Mouse (Mus musculus) heart, embryonic 15.5 days (tissue): ENCODE results near the gene Mamdc4. TPM values are rescaled to one million over a fixed set of nuclear protein-coding genes. Genes with fewer than 3 reads are reported as not detected.
A peak's percentile ranks its signal among the peaks of the same experiment; 100 is the strongest.

ENCODE experiments used
- ATAC-seq: fragments of 200-750 bp; cut with Nextera tagmentation; replicated peaks from 2 replicates; pipeline ENCODE4 v1.8.0; 2017; ENCODE audit warnings: low read depth, moderate TSS enrichment; ENCODE audit not compliant: insufficient number of reproducible peaks, insufficient read depth, low FRiP score
- H3K27ac ChIP-seq: fragments of 300-500 bp; sonication (generic); 2 replicates; pipeline ENCODE4 v1.5.1; 2015; ENCODE audit warnings: mild to moderate bottlenecking, inconsistent platforms
- H3K27me3 ChIP-seq: fragments of 300-500 bp; sonication (generic); 2 replicates; pipeline ENCODE4 v1.6.1; 2015; ENCODE audit warnings: inconsistent platforms
- H3K36me3 ChIP-seq: fragments of 300-500 bp; sonication (generic); 2 replicates; pipeline ENCODE4 v1.6.1; 2015; ENCODE audit warnings: mild to moderate bottlenecking, inconsistent platforms
- H3K4me1 ChIP-seq: fragments of 300-500 bp; sonication (generic); replicated peaks from 2 replicates; pipeline ENCODE4 v1.6.1; 2015; ENCODE audit warnings: inconsistent platforms
- H3K4me2 ChIP-seq: fragments of 300-500 bp; sonication (generic); 2 replicates; pipeline ENCODE4 v1.6.1; 2015; ENCODE audit warnings: inconsistent platforms, mild to moderate bottlenecking, moderate library complexity
- H3K4me3 ChIP-seq: fragments of 300-500 bp; sonication (generic); 2 replicates; pipeline ENCODE4 v1.5.1; 2015; ENCODE audit warnings: mild to moderate bottlenecking, inconsistent platforms
- H3K9ac ChIP-seq: fragments of 300-500 bp; sonication (generic); 2 replicates; pipeline ENCODE4 v1.6.1; 2015; ENCODE audit warnings: mild to moderate bottlenecking, inconsistent platforms
- H3K9me3 ChIP-seq: fragments of 300-500 bp; sonication (generic); replicated peaks from 2 replicates; pipeline ENCODE4 v1.6.1; 2016; ENCODE audit warnings: inconsistent platforms
- WGBS: fragments of 180-500 bp; shearing (Covaris S2); methylation state at CpG from one replicate; pipeline ENCODE4 v1.1.7; 2015; ENCODE audit warnings: mixed read lengths; 5-methylcytosine and 5-hydroxymethylcytosine counted together
- polyA plus RNA-seq: library from polyadenylated mRNA; unstranded; fragments of >200 nt; fragmentation: Nextera tagmentation; extraction: Ambion mirVana; gene quantifications from 2 replicates; pipeline ENCODE4 v1.2.1, GENCODE M21; 2015

The Mamdc4 gene
- polyA plus RNA-seq, 1 experiment from 2014 or later: 3.4 TPM

DNA sequence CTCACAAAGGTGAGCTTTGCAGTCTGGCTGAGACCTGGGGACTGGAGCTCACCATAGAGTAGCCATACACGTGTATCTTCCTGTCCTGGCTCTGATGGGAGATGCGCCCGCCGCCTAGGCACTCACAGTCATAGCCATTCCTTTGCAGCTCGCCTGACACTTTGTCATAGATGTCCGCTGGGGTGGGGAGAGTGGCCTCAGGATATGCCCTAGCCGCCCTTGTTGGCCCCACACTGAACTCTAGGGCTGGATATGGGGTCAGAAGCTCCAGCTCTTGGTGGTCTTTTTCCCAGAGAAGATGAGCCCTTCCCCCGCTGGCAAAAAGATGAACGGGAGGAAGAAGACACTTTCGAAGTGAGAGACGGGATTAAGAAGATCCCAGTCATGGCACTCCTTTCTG is 509 bp downstream of the Mamdc4 start:
- Histone ChIP-seq H3K4me2 (peak overlapping the region; percentile 90), H3K9me3 (no peaks in the 10 kb centered on the region), H3K9ac (peak overlapping the region; percentile 72), H3K27ac (peak overlapping the region; percentile 90), H3K27me3 (peaks cover 32% of the 10 kb centered on the region), H3K36me3 (peaks cover 7% of the 10 kb centered on the region; the same call in 1 of the 2 replicates), H3K4me3 (peak overlapping the region; percentile 75), H3K4me1 (peaks cover 52% of the 10 kb centered on the region)
- ATAC-seq: no peak
- WGBS: 11% methylated on average over 11 of the region's 11 CpGs

DNA sequence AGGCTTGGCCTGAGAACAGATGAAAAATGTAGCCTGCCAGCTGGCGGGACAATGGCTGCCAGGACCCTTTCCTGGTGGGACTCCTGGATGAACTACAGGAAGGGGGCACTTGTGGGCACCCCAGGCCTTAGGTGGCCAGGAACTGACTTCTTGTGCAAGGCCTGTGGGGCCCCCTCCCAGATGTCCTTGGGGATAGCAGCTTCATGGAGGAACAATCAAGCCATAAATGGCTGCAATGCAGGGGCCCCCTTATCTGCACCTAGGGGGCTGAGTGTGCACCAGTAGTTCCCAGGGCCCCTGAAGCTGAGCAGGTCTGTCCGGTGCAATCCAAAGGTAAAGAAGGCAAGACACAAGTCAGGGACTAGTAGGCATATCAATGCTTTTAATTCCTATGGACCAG is 1.6 kb downstream of the Mamdc4 start:
- Histone ChIP-seq H3K9ac (no peak overlapping the region), H3K4me3 (no peak overlapping the region; the same call in 1 of the 2 replicates), H3K4me1 (peaks cover 41% of the 10 kb centered on the region), H3K36me3 (peaks cover 10% of the 10 kb centered on the region; the same call in 1 of the 2 replicates), H3K27me3 (peaks cover 21% of the 10 kb centered on the region), H3K27ac (no peak overlapping the region), H3K9me3 (no peaks in the 10 kb centered on the region), H3K4me2 (peak overlapping the region; percentile 90; the same call in 1 of the 2 replicates)
- WGBS: 80% methylated on average over 2 of the region's 2 CpGs
- ATAC-seq: no peak

DNA sequence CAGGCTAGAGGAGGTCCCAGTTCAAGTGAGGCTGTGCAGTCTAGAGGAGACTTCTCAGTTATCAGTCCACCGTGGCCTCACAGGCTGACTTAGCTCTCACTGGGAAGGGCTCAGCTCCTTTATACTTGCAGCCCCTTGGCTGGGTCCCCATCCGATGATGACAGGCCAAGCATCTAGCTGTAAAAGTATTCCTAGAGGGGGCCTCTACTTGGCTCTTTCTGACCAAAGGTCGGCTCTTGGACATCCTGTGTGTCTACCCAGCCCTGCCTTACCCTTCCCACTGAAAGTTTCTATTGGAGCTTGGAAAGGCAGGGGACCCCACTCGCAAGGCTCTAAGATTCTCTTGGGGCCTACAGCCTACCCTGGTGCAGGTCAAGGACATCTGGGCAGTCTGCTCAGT is 3.4 kb downstream of the Mamdc4 start:
- no peak overlapping the region for H3K27ac ChIP-seq
- no peak overlapping the region for H3K9ac ChIP-seq
- peaks cover 29% of the 10 kb centered on the region for H3K4me1 ChIP-seq
- ATAC-seq: no peak
- no peak overlapping the region for H3K4me3 ChIP-seq
- peaks cover 3% of the 10 kb centered on the region for H3K27me3 ChIP-seq
- no peaks in the 10 kb centered on the region for H3K9me3 ChIP-seq
- H3K4me2 ChIP-seq: no peak overlapping the region
- H3K36me3 ChIP-seq: peaks cover 10% of the 10 kb centered on the region; the same call in 1 of the 2 replicates
- 86% methylated on average over 4 of the region's 4 CpGs for WGBS

DNA sequence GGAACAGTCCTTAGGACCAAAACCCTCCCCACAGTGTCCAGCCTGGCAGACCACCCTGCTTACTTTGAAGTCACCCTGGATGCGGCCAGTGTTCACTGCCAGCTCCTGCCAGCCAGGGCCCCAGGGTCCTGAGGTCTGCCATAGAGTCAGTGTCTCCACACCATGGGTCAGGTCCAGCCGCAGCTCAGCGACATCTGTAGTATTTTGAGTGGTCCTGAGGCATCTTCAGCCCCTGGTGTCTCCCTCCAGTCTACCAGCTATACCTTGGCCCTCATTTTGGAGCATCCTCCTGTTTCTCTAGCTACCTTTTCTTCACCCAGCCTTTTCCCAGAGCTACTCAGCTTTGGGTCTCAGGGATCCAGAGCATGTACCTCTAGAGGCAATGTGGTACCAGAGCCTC is 5.3 kb downstream of the Mamdc4 start:
- peaks cover 19% of the 10 kb centered on the region for H3K4me1 ChIP-seq
- no peak overlapping the region for H3K9ac ChIP-seq
- no peak overlapping the region for H3K4me3 ChIP-seq
- no peaks in the 10 kb centered on the region for H3K27me3 ChIP-seq
- no peak overlapping the region for H3K4me2 ChIP-seq
- no peak for ATAC-seq
- no peak overlapping the region for H3K27ac ChIP-seq
- H3K36me3 ChIP-seq: peaks cover 21% of the 10 kb centered on the region
- WGBS: 91% methylated on average over 3 of the region's 3 CpGs
- no peaks in the 10 kb centered on the region for H3K9me3 ChIP-seq

DNA sequence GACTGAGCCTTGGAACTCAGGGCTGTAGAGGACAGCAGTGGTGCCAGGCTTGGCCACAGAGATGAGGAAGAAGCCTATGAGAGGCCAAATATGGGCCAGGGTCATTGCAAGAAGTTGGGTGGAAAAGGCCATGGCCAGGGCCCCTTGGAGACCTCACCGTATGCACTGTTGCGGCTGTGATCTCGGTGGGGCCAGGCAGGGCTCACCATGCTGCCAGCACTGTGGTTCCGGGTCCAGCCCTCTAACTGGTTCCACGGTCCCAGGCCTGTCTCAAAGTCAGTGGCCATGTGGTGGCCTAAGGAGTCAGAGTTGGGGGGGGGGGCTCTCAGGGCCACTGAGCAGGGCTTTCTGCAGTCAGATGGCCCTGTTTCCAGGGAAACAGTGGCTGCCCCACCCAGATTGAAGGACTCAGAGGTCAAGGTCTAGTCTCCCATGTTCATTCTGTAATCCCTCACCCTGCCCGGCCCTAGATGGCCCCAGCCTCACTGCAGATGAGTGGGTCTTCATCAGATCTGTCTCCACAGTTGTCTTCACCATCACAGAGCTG is 6.1 kb downstream of the Mamdc4 start:
- Histone ChIP-seq H3K4me3 (no peak overlapping the region), H3K9me3 (no peaks in the 10 kb centered on the region), H3K9ac (no peak overlapping the region), H3K36me3 (peaks cover 28% of the 10 kb centered on the region), H3K4me2 (no peak overlapping the region), H3K4me1 (peaks cover 12% of the 10 kb centered on the region), H3K27ac (no peak overlapping the region), H3K27me3 (no peaks in the 10 kb centered on the region)
- ATAC-seq: no peak
- 90% methylated on average over 6 of the region's 6 CpGs for WGBS

DNA sequence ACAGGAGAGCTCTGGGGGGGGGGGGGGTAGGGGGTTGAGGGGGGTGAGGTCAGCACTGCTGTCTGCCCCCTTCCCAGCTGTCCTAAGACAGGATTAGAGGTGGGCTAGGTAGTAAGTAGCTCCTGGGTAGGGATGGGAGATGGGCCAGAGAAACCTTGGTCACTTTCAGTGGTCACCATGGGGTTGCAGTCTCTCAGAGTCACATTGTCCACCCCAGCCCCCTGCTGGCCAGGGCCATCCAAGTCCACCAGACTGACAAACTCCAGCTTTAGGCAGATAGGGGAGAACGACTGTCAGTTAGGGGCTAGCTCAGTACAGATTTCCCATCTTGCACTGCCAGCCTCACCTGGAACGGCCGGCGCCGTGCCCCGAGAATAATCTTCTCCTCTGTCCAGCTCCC is 8.1 kb downstream of the Mamdc4 start:
- peaks cover 47% of the 10 kb centered on the region for H3K36me3 ChIP-seq

DNA sequence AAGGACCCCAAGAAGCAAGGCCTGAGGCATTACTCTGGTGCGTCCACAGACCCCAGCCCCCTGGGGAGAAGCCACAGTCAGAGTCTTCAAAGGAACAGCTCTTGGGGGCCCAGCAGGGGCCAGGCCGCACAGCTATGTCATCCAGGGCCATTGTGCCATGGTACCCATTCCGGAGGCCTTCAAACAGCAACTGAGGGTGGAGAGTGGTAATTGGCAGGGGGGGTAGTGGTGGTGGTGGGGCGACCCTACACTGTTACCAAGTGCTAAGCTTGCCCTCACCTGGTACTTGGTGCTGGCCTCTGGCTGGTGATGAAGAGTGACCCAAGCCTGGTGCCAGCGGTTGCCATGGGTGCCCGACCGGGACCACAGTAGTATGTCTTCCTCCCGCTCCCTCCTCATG is 8.9 kb downstream of the Mamdc4 start:
- Histone ChIP-seq H3K27me3 (no peaks in the 10 kb centered on the region), H3K4me1 (no peaks in the 10 kb centered on the region), H3K27ac (no peak overlapping the region), H3K4me2 (no peak overlapping the region), H3K9me3 (no peaks in the 10 kb centered on the region), H3K9ac (no peak overlapping the region), H3K36me3 (peaks cover 54% of the 10 kb centered on the region), H3K4me3 (no peak overlapping the region)
- 87% methylated on average over 8 of the region's 8 CpGs for WGBS
- ATAC-seq: no peak

More for the DNA sequence above, 8.1 kb downstream of the Mamdc4 start:
- H3K9ac ChIP-seq: no peak overlapping the region
- no peak overlapping the region for H3K27ac ChIP-seq
- no peak overlapping the region for H3K4me3 ChIP-seq
- H3K4me2 ChIP-seq: no peak overlapping the region
- H3K4me1 ChIP-seq: no peaks in the 10 kb centered on the region
- H3K27me3 ChIP-seq: no peaks in the 10 kb centered on the region
- no peaks in the 10 kb centered on the region for H3K9me3 ChIP-seq
- ATAC-seq: no peak
- WGBS: 73% methylated on average over 6 of the region's 6 CpGs

DNA sequence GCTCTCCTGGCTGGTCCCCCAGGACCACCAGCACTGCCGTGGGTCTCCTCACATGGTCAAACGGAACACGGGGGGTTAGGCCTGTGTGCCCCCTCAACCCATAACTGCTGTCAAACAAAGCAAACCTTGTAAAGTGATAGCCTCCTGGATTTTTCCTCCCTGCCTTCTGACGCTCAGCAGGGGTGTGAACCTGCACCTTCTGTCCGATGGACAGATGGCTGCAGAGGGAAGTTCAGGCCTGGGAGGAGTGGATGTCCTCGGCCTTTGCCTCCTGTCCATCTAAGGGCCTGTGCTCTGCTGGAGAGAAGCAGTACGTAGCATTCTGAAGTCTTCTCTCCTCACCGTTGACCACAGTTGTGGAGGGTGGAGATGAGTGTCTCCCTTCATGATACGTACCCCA is 12.7 kb downstream of the Mamdc4 start:
- Histone ChIP-seq H3K27me3 (no peaks in the 10 kb centered on the region), H3K4me3 (no peak overlapping the region), H3K4me1 (peaks cover 14% of the 10 kb centered on the region), H3K36me3 (peaks cover 52% of the 10 kb centered on the region), H3K9ac (no peak overlapping the region), H3K27ac (no peak overlapping the region), H3K9me3 (no peaks in the 10 kb centered on the region), H3K4me2 (no peak overlapping the region)
- WGBS: 77% methylated on average over 9 of the region's 9 CpGs
- no peak for ATAC-seq

DNA sequence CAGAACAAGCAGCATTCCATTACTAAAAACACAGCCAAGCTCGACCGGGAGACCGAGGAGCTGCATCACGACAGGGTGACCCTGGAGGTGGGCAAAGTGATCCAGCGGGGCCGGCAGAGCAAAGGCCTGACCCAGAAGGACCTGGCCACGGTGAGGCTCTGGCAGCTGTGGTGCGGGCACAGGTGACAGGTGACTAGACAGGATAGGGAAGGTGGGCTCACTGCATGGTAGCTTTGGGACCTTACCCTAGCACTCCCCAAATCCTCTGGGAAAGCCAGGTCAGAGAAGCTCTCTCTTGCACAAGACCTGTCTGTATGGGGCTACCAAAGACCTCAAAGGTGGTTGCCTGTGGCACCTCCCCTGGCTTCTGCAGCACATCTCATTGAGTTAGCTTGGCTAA is 14.1 kb downstream of the Mamdc4 start:
- WGBS: 84% methylated on average over 8 of the region's 8 CpGs
- peaks cover 47% of the 10 kb centered on the region for H3K36me3 ChIP-seq
- H3K9ac ChIP-seq: no peak overlapping the region
- no peak for ATAC-seq
- no peaks in the 10 kb centered on the region for H3K9me3 ChIP-seq
- no peak overlapping the region for H3K4me2 ChIP-seq
- no peak overlapping the region for H3K27ac ChIP-seq
- H3K4me1 ChIP-seq: peaks cover 18% of the 10 kb centered on the region
- no peak overlapping the region for H3K4me3 ChIP-seq
- H3K27me3 ChIP-seq: no peaks in the 10 kb centered on the region

DNA sequence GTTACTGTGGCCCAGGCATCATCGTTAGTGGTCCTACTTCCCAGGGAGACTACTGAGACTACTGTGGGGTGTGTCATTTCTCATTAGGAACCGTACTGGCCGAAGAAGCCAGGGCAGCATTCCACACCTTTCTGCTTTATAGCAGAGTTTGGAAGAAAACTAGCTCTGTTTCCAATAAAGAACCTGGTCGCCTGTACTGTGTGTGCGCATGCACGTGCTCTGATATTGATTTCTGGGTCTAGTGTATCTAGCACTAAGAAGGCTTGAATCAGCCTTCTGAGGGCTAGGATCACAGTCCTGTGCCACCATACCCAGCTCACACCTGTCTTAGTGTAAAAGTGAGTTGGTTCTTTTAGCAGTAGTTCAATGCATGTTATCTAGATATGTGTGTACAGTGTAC is 15.9 kb downstream of the Mamdc4 start:
- Histone ChIP-seq H3K4me3 (peak overlapping the region; percentile 81), H3K9me3 (no peaks in the 10 kb centered on the region), H3K27me3 (no peaks in the 10 kb centered on the region), H3K4me1 (peaks cover 18% of the 10 kb centered on the region), H3K36me3 (peaks cover 36% of the 10 kb centered on the region), H3K27ac (no peak overlapping the region), H3K9ac (peak overlapping the region; percentile 90), H3K4me2 (peak overlapping the region; percentile 93)
- ATAC-seq: no peak
- WGBS: 64% methylated on average over 6 of the region's 6 CpGs

DNA sequence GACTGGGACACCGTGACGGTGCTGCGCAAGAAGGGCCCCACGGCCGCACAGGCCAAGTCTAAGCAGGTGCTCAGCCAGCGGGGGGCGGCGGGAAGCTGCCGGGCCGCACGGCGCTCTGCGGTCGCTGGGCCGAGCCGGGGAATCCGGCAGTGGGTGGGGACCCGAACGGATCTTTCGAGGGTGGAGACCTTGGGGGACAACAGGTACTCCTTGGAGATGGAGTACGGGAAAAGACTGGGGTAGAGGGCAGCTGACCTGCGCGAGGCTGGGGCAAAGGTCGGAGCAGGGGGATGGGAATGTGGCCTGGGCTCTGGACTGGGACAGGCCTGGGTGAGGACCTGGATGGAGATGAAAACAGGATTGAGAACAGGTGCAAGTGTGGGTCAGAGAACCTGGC is 16.7 kb downstream of the Mamdc4 start:
- ATAC-seq: peak; percentile 15

DNA sequence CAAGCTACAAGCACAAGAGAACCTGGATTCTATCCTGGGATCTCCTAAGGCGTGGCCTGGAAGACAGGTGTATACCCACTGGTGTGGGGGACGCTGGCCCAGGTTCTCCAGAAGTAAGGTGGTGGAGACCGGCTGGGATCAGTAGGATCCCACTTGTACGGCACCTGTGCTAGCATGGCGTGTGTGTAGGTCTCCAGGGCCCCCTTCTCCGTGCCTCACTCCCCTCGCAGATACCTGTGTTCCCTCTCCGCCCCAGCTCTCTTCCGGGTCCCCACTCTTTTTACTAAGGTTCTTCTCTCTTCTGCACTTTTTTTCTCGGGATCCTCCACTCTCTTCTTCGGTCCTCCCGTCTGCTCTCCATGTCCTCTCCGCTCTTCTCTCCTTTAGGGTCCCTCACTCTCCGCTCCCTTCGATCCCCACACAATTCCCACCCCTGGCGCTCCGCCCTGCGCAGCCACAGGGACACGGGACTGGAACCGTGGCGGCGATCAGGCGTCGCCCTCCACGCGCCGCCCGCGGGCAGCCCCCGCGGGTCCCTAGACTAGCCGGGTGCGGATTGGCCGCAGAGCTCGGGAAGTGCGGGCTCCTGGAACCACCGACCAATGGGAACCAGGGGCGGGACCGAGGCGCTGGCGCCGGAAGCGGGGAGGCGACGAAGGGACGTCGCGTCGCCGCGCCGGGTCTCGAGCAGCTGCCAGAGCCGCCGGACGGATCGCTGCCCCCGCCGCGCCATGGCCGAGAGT is 17.3 kb downstream of the Mamdc4 start, which contains the start of gene Edf1:
Gene Edf1 (plus strand): TSS at position 627 of the 743 bp plus-strand sequence.
- Histone ChIP-seq H3K9ac (peak within 1 kb of the TSS; percentile 90), H3K4me1 (peaks cover 18% of the 10 kb centered on the region), H3K36me3 (peaks cover 24% of the 10 kb centered on the region), H3K4me2 (peak within 1 kb of the TSS; percentile 93), H3K27ac (peak within 1 kb of the TSS; percentile 75), H3K4me3 (peak within 1 kb of the TSS; percentile 81), H3K27me3 (no peaks in the 10 kb centered on the region), H3K9me3 (no peaks in the 10 kb centered on the region)
- peak; percentile 98 for ATAC-seq
- under 1% methylated on average over 61 of the region's 61 CpGs for WGBS

More for the DNA sequence above, 16.7 kb downstream of the Mamdc4 start:
- Histone ChIP-seq H3K27ac (peak overlapping the region; percentile 75), H3K4me1 (peaks cover 18% of the 10 kb centered on the region), H3K27me3 (no peaks in the 10 kb centered on the region), H3K4me3 (peak overlapping the region; percentile 81), H3K9me3 (no peaks in the 10 kb centered on the region), H3K9ac (peak overlapping the region; percentile 90), H3K4me2 (peak overlapping the region; percentile 93), H3K36me3 (peaks cover 28% of the 10 kb centered on the region)
- under 1% methylated on average over 24 of the region's 24 CpGs for WGBS
